Mouse (Mus musculus) testis, adult 2 months (tissue): Measurements from ENCODE around the gene Gpr87.

Experiments
- CTCF ChIP-seq: fragments of 200-500 bp; IDR thresholded peaks from 2 replicates; pipeline ENCODE4 v1.5.1; 2012; ENCODE audit warnings: low read depth, mild to moderate bottlenecking, inconsistent platforms, low read length, moderate library complexity; ENCODE audit not compliant: control insufficient read depth, insufficient read depth, insufficient replicate concordance
- POLR2A ChIP-seq: fragments of 200-500 bp; IDR thresholded peaks from 2 replicates; pipeline ENCODE4 v1.6.1; 2012; ENCODE audit warnings: low read depth, mild to moderate bottlenecking, inconsistent platforms, low read length, moderate library complexity; ENCODE audit not compliant: control insufficient read depth

DNA sequence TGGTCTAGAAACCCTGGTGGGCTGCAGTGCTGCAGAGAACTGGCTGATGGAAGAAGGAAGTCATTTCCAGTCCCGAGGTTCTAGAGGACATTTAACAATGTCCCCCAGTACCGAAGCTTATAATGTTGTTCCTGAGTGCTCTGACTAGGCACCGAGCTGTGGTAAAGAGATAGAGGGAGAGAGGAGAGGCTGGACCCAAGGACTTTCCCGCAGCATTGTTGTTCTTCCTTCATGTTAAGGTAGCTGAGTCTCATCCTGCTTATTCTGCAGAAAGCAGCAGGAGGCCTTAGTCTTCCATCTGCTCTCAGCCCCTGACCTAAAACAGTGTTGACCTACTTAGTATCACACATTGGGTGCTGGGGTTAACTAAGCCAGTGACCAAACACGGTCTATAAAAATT lies 18.0 kb downstream of the Gpr87 start:
- no peak for TF ChIP-seq CTCF
- no peak for TF ChIP-seq POLR2A
